Mouse (Mus musculus) naive thymus-derived CD4-positive, alpha-beta T cell, adult 5 months (primary cell): ENCODE data around the gene Zfp933. TPM values are rescaled to one million over a fixed set of nuclear protein-coding genes. Genes with fewer than 3 reads are reported as not detected.

ENCODE experiments used
- polyA plus RNA-seq: library from polyadenylated mRNA; unstranded; fragments of 100-300 nt; shearing (Covaris generic); gene quantifications from one replicate; pipeline ENCODE4 v1.2.1, GENCODE M21; 2017

Gene Zfp933
- polyA plus RNA-seq: 2.2 TPM

GRCm38 (mm10) chr4:147847614-147848583 is at the start of gene Zfp933:
TSS of gene Zfp933 (minus strand) at chr4:147848366.

GRCm38 (mm10) chr4:147868450-147869031 is 20.4 kb upstream of the Zfp933 start, which contains the start of the genes Miip and Fv1:
TSS of gene Miip (minus strand) at chr4:147868816.
TSS of gene Fv1 (plus strand) at chr4:147868979.

GRCm38 (mm10) chr4:147809292-147809965 is 38.7 kb downstream of the Zfp933 start, which contains the start of gene Zfp984:
TSS of gene Zfp984 (minus strand) at chr4:147809788.

Other genes with a start within 250 kb of the Zfp933 start
- 0.49 TPM for gene Zfp979, start 205.9 kb downstream of the Zfp933 start, polyA plus RNA-seq
- gene Zfp534, start 145.8 kb downstream of the Zfp933 start, polyA plus RNA-seq: 0.29 TPM
- gene Zfp984, start 38.6 kb downstream of the Zfp933 start, polyA plus RNA-seq: 10.3 TPM
- gene Miip, start 20.4 kb upstream of the Zfp933 start, polyA plus RNA-seq: 86.4 TPM
- gene Fv1, start 20.6 kb upstream of the Zfp933 start, polyA plus RNA-seq: 4.1 TPM
- 34.7 TPM for gene Mfn2, start 56.3 kb upstream of the Zfp933 start, polyA plus RNA-seq
- gene Plod1, start 88.4 kb upstream of the Zfp933 start, polyA plus RNA-seq: 8.2 TPM
- gene 2510039O18Rik, start 92.5 kb upstream of the Zfp933 start, polyA plus RNA-seq: 92.5 TPM
- gene Nppb, start 137.4 kb upstream of the Zfp933 start, polyA plus RNA-seq: not detected
- gene Nppa, start 152.4 kb upstream of the Zfp933 start, polyA plus RNA-seq: not detected
- gene Clcn6, start 190.5 kb upstream of the Zfp933 start, polyA plus RNA-seq: 12.6 TPM
- gene Mthfr, start 190.7 kb upstream of the Zfp933 start, polyA plus RNA-seq: 24.7 TPM
- 13.5 TPM for gene Agtrap, start 239.7 kb upstream of the Zfp933 start, polyA plus RNA-seq